Mouse (Mus musculus) forebrain, embryonic 16.5 days (tissue): ENCODE measurements around the gene Gm10842. TPM values are rescaled to one million over a fixed set of nuclear protein-coding genes. Genes with fewer than 3 reads are reported as not detected.
A peak's percentile ranks its signal among the peaks of the same experiment; 100 is the strongest.

Experiments used
- ATAC-seq: fragments of 200-750 bp; cut with Nextera tagmentation; 2 replicates; pipeline ENCODE4 v1.8.0; 2017; ENCODE audit warnings: mild to moderate bottlenecking, moderate library complexity
- H3K27ac ChIP-seq: fragments of 300-500 bp; sonication (generic); 2 replicates; pipeline ENCODE4 v1.5.1; 2014; ENCODE audit warnings: low read length, control low read depth
- H3K27me3 ChIP-seq: fragments of 300-500 bp; sonication (generic); replicated peaks from 2 replicates; pipeline ENCODE4 v1.6.1; 2014; ENCODE audit warnings: low read length; ENCODE audit not compliant: control insufficient read depth, insufficient read depth
- H3K36me3 ChIP-seq: fragments of 300-500 bp; sonication (generic); 2 replicates; pipeline ENCODE4 v1.6.1; 2014; ENCODE audit not compliant: control insufficient read depth, insufficient read depth
- H3K4me1 ChIP-seq: fragments of 300-500 bp; sonication (generic); replicated peaks from 2 replicates; pipeline ENCODE4 v1.6.1; 2014; ENCODE audit warnings: low read length; ENCODE audit not compliant: control insufficient read depth, insufficient read depth
- H3K4me2 ChIP-seq: fragments of 300-500 bp; sonication (generic); 2 replicates; pipeline ENCODE4 v1.6.1; 2014; ENCODE audit warnings: mild to moderate bottlenecking, low read length, control low read depth
- H3K4me3 ChIP-seq: fragments of 300-500 bp; sonication (generic); replicated peaks from 2 replicates; pipeline ENCODE4 v1.5.1; 2014; ENCODE audit warnings: mild to moderate bottlenecking, low read length, control low read depth
- H3K9ac ChIP-seq: fragments of 300-500 bp; sonication (generic); replicated peaks from 2 replicates; pipeline ENCODE4 v1.6.1; 2014; ENCODE audit warnings: low read depth, low read length, control low read depth
- H3K9me3 ChIP-seq: fragments of 300-500 bp; sonication (generic); 2 replicates; pipeline ENCODE4 v1.6.1; 2016; ENCODE audit warnings: low read length; ENCODE audit not compliant: control insufficient read depth
- WGBS: fragments of 180-500 bp; shearing (Covaris S2); extraction: QIAGEN DNeasy Blood & Tissue Kit; methylation state at CpG from one replicate; pipeline ENCODE4 v1.1.7; 2014; 5-methylcytosine and 5-hydroxymethylcytosine counted together
- polyA plus RNA-seq: library from polyadenylated mRNA; unstranded; fragments of >200 nt; fragmentation: Nextera tagmentation; extraction: Ambion mirVana; gene quantifications from 2 replicates; pipeline ENCODE4 v1.2.1, GENCODE M21; 2015

The Gm10842 gene
- polyA plus RNA-seq, 1 experiment from 2014 or later, result not detected

GRCm38 (mm10) chr11:105151226-105152016 is 4.7 kb downstream of the Gm10842 start:
- 25% methylated on average over 18 of the region's 19 CpGs for WGBS
- no peak overlapping the region for H3K27ac ChIP-seq
- H3K9ac ChIP-seq, result no peak overlapping the region; the same call in 1 of the 2 replicates
- no peak for ATAC-seq
- no peak overlapping the region for H3K4me3 ChIP-seq
- H3K9me3 ChIP-seq, result no peaks in the 10 kb centered on the region
- H3K4me2 ChIP-seq, result peak overlapping the region; percentile 17; the same call in 1 of the 2 replicates
- H3K27me3 ChIP-seq, result no peaks in the 10 kb centered on the region
- H3K4me1 ChIP-seq, result 0 out of 2 replicates have a peak, but pooled peaks cover 3% of the 10 kb centered on the region
- H3K36me3 ChIP-seq, result no peaks in the 10 kb centered on the region

GRCm38 (mm10) chr11:105152017-105152300 is 5.3 kb downstream of the Gm10842 start:
- no peaks in the 10 kb centered on the region for H3K36me3 ChIP-seq
- WGBS, result 77% methylated on average over 2 of the region's 4 CpGs
- no peak overlapping the region for H3K4me2 ChIP-seq
- H3K4me3 ChIP-seq, result no peak overlapping the region
- no peaks in the 10 kb centered on the region for H3K9me3 ChIP-seq
- 0 out of 2 replicates have a peak, but pooled peaks cover 3% of the 10 kb centered on the region for H3K4me1 ChIP-seq
- H3K27me3 ChIP-seq, result no peaks in the 10 kb centered on the region
- no peak overlapping the region for H3K27ac ChIP-seq
- H3K9ac ChIP-seq, result no peak overlapping the region
- no peak for ATAC-seq

- Histone ChIP-seq H3K4me1 (0 out of 2 replicates have a peak, but pooled peaks cover 3% of the 10 kb centered on the region), H3K4me2 (no peak overlapping the region), H3K9ac (no peak overlapping the region), H3K27ac (no peak overlapping the region), H3K4me3 (no peak overlapping the region), H3K27me3 (no peaks in the 10 kb centered on the region), H3K9me3 (no peaks in the 10 kb centered on the region), H3K36me3 (no peaks in the 10 kb centered on the region)
- WGBS, result 84% methylated on average over 11 of the region's 11 CpGs
- ATAC-seq, result no peak
Measured at GRCm38 (mm10) chr11:105152357-105152899, 5.7 kb downstream of the Gm10842 start.

- H3K36me3 ChIP-seq, result no peaks in the 10 kb centered on the region
- no peak overlapping the region for H3K27ac ChIP-seq
- H3K4me1 ChIP-seq, result 0 out of 2 replicates have a peak, but pooled peaks cover 3% of the 10 kb centered on the region
- H3K4me2 ChIP-seq, result no peak overlapping the region
- WGBS, result 35% methylated on average over 12 of the region's 12 CpGs
- H3K4me3 ChIP-seq, result no peak overlapping the region
- peak; percentile 57; the same call in 1 of the 2 replicates for ATAC-seq
- no peak overlapping the region; the same call in 1 of the 2 replicates for H3K9ac ChIP-seq
- H3K27me3 ChIP-seq, result no peaks in the 10 kb centered on the region
- H3K9me3 ChIP-seq, result no peaks in the 10 kb centered on the region
Measured at GRCm38 (mm10) chr11:105153068-105153833, 6.6 kb downstream of the Gm10842 start.

- Histone ChIP-seq H3K27me3 (no peaks in the 10 kb centered on the region), H3K4me3 (no peak overlapping the region), H3K36me3 (no peaks in the 10 kb centered on the region), H3K9me3 (no peaks in the 10 kb centered on the region), H3K4me1 (0 out of 2 replicates have a peak, but pooled peaks cover 3% of the 10 kb centered on the region), H3K9ac (no peak overlapping the region), H3K27ac (no peak overlapping the region), H3K4me2 (no peak overlapping the region)
- ATAC-seq, result no peak
- 83% methylated on average over 4 of the region's 4 CpGs for WGBS
Measured at GRCm38 (mm10) chr11:105155915-105156314, 9.2 kb downstream of the Gm10842 start.

GRCm38 (mm10) chr11:105156748-105157267 is 10.1 kb downstream of the Gm10842 start:
- Histone ChIP-seq H3K9ac (no peak overlapping the region), H3K27me3 (no peaks in the 10 kb centered on the region), H3K36me3 (no peaks in the 10 kb centered on the region), H3K4me3 (no peak overlapping the region), H3K27ac (no peak overlapping the region), H3K4me2 (no peak overlapping the region), H3K4me1 (no peaks in the 10 kb centered on the region), H3K9me3 (no peaks in the 10 kb centered on the region)
- WGBS, result 88% methylated on average over 19 of the region's 19 CpGs
- ATAC-seq, result no peak

GRCm38 (mm10) chr11:105158047-105158446 is 11.4 kb downstream of the Gm10842 start:
- H3K27ac ChIP-seq, result no peak overlapping the region
- no peak for ATAC-seq

GRCm38 (mm10) chr11:105159673-105160360 is 13.1 kb downstream of the Gm10842 start:
- Histone ChIP-seq H3K4me1 (no peaks in the 10 kb centered on the region), H3K36me3 (no peaks in the 10 kb centered on the region), H3K27ac (no peak overlapping the region), H3K9ac (no peak overlapping the region), H3K4me2 (no peak overlapping the region), H3K27me3 (no peaks in the 10 kb centered on the region), H3K4me3 (no peak overlapping the region), H3K9me3 (0 out of 2 replicates have a peak, but pooled peaks cover 2% of the 10 kb centered on the region)
- 60% methylated on average over 6 of the region's 6 CpGs for WGBS
- ATAC-seq, result no peak

More at GRCm38 (mm10) chr11:105158047-105158446, 11.4 kb downstream of the Gm10842 start:
- no peak overlapping the region for H3K4me3 ChIP-seq
- no peak overlapping the region for H3K9ac ChIP-seq
- H3K4me2 ChIP-seq, result no peak overlapping the region
- no peaks in the 10 kb centered on the region for H3K27me3 ChIP-seq
- no peaks in the 10 kb centered on the region for H3K4me1 ChIP-seq
- no peaks in the 10 kb centered on the region for H3K36me3 ChIP-seq
- 0 out of 2 replicates have a peak, but pooled peaks cover 2% of the 10 kb centered on the region for H3K9me3 ChIP-seq
